25 mouse cellular contexts compared by ENCODE assay signal in the genomic region with DNA sequence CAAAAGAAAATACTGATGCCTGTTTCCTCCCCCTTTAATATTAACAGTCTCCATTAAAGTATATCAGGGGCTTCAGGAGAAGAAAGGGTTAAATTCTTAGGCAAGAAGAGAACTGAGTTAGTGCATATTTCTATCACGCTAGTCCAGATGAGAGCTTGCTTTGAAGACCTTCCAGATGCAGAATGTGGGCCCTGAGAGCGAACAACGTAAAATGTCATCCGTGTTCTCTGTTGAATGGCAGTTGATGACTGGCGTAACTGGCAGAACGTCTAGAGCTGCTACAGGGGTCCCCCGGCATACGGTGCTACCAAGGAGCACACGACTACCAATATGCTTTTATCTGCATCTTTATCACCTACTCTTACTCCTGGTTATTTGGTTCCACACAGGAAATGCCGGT.
DNase-seq lines count a peak whose midpoint lies in the region; ATAC-seq and TF ChIP-seq lines count a peak whose summit lies in the region.
"Had no signal": no experiment of that assay in that cellular context is flagged by ENCODE, and none has a peak within 500 bp of the region (broad histone marks: within the 10 kb centered on the region; RNA-seq: fewer than 3 reads in every experiment).

No protein-coding gene starts in this region.

- no peak for ATAC-seq in heart, embryonic 14.5 days (ENCODE audit: insufficient number of reproducible peaks, insufficient read depth, low FRiP score, low read depth)
- ATAC-seq in lung, embryonic 14.5 days (ENCODE audit: insufficient read depth), result peak; percentile 52; the same call in 1 of the 2 replicates
- no peak for ATAC-seq in lung, postnatal 0 days
- ATAC-seq: activated CD4-positive, CD25-positive, alpha-beta regulatory T cell, adult 4 months; forebrain, embryonic 15.5 days had no signal

- no peak for TF ChIP-seq POLR2A in lung, adult 2 months (IDR thresholded peaks at IDR 0.05; ENCODE audit: borderline replicate concordance, extremely low read depth, low read depth, low read length)

- peak; percentile 28 for DNase-seq in heart, adult 11 months
- no peak for DNase-seq in heart, adult 8-10 months (ENCODE audit: low spot score)
- no peak for DNase-seq in heart, postnatal 25 days (ENCODE audit: low spot score)
- peak; percentile 61 for DNase-seq in lung, embryonic 14.5 days
- no peak for DNase-seq in lung, adult 18-20 months
- peak; percentile 21 for DNase-seq in lung, postnatal 0 days (ENCODE audit: low spot score)
- no peak for DNase-seq in lung, adult 2 months
- DNase-seq: adrenal gland, adult 8-10 months; adrenal gland, postnatal 25 days; cerebellum, adult 11-12 months; cerebellum, adult 8-10 months; cerebellum, postnatal 10 days; cerebellum, postnatal 36 days; embryo, embryonic 11 days; gastrocnemius, postnatal 25 days had no signal

- no peak for TF ChIP-seq EP300 in lung, postnatal 0 days (IDR thresholded peaks at IDR 0.05)

- no peak for TF ChIP-seq CTCF in lung, embryonic 14.5 days (IDR thresholded peaks at IDR 0.05; ENCODE audit: low read depth)
- TF ChIP-seq CTCF in lung, postnatal 0 days (IDR thresholded peaks at IDR 0.05), result no peak
- TF ChIP-seq CTCF in lung, adult 2 months (IDR thresholded peaks at IDR 0.05; ENCODE audit: insufficient read depth, low read length), result no peak

- 65% methylated on average over 10 of the region's 10 CpGs for WGBS in heart, embryonic 14.5 days
- WGBS in lung, embryonic 14.5 days, result 41% methylated on average over 10 of the region's 10 CpGs
- WGBS in lung, postnatal 0 days, result 52% methylated on average over 10 of the region's 10 CpGs
- WGBS in lung, adult 2 months, result 73% methylated on average over 10 of the region's 10 CpGs

- no peak overlapping the region for H3K4me2 ChIP-seq in heart, embryonic 14.5 days (ENCODE audit: low read length)
- H3K4me2 ChIP-seq in lung, embryonic 14.5 days, result peak overlapping the region; percentile 27; the same call in 1 of the 2 replicates
- H3K4me2 ChIP-seq in lung, postnatal 0 days (replicated peaks; ENCODE audit: low read depth, low read length), result no peak overlapping the region
- H3K4me2 ChIP-seq: embryonic facial prominence, embryonic 13.5 days; forebrain, embryonic 12.5 days; forebrain, embryonic 15.5 days; heart, embryonic 13.5 days; hindbrain, embryonic 12.5 days; hindbrain, embryonic 15.5 days had no signal

- H3K27ac ChIP-seq in heart, embryonic 14.5 days (replicated peaks in 1 of 2; ENCODE audit: control insufficient read depth in 1 of 2, insufficient read depth in 1 of 2, low read depth in 2 of 2, low read length in 2 of 2), result no peak overlapping the region
- H3K27ac ChIP-seq in lung, embryonic 14.5 days (ENCODE audit: low read depth), result no peak overlapping the region
- H3K27ac ChIP-seq in lung, postnatal 0 days (ENCODE audit: low read length), result no peak overlapping the region
- H3K27ac ChIP-seq: embryonic facial prominence, embryonic 10.5 days; embryonic facial prominence, embryonic 13.5 days; forebrain, embryonic 12.5 days; forebrain, embryonic 15.5 days; heart, embryonic 13.5 days; hindbrain, embryonic 12.5 days; hindbrain, embryonic 15.5 days had no signal

- H3K36me3 ChIP-seq in heart, embryonic 14.5 days (ENCODE audit: control insufficient read depth, insufficient read depth, low read length), result peaks cover 15% of the 10 kb centered on the region
- peaks cover 21% of the 10 kb centered on the region for H3K36me3 ChIP-seq in lung, embryonic 14.5 days (ENCODE audit: insufficient read depth)
- H3K36me3 ChIP-seq in lung, postnatal 0 days (ENCODE audit: insufficient read depth, low read length), result peaks cover 1% of the 10 kb centered on the region

- 0 out of 2 replicates have a peak overlapping the region, but pooled peaks have one; percentile 17 for H3K9ac ChIP-seq in heart, embryonic 14.5 days (ENCODE audit: low read length)
- H3K9ac ChIP-seq in lung, embryonic 14.5 days, result no peak overlapping the region
- H3K9ac ChIP-seq in lung, postnatal 0 days (replicated peaks; ENCODE audit: low read depth), result no peak overlapping the region
- H3K9ac ChIP-seq: embryonic facial prominence, embryonic 13.5 days; forebrain, embryonic 12.5 days; forebrain, embryonic 15.5 days; heart, embryonic 13.5 days; hindbrain, embryonic 12.5 days; hindbrain, embryonic 15.5 days had no signal

- no peaks in the 10 kb centered on the region for H3K9me3 ChIP-seq in heart, embryonic 14.5 days (ENCODE audit: control insufficient read depth, low read length)
- no peaks in the 10 kb centered on the region for H3K9me3 ChIP-seq in lung, embryonic 14.5 days (ENCODE audit: low read depth, low read length)
- no peaks in the 10 kb centered on the region for H3K9me3 ChIP-seq in lung, postnatal 0 days (ENCODE audit: low read length)
- H3K9me3 ChIP-seq: embryonic facial prominence, embryonic 10.5 days; embryonic facial prominence, embryonic 13.5 days; forebrain, embryonic 12.5 days; forebrain, embryonic 15.5 days; heart, embryonic 13.5 days; hindbrain, embryonic 12.5 days; hindbrain, embryonic 15.5 days had no signal

- no peak overlapping the region for H3K4me3 ChIP-seq in heart, embryonic 14.5 days (ENCODE audit: control insufficient read depth in 1 of 2, insufficient read depth in 1 of 2, low read depth in 1 of 2, low read length in 2 of 2)
- no peak overlapping the region for H3K4me3 ChIP-seq in lung, embryonic 14.5 days (ENCODE audit: low read depth, low read length)
- no peak overlapping the region for H3K4me3 ChIP-seq in lung, postnatal 0 days (ENCODE audit: low read depth, low read length)
- no peak overlapping the region for H3K4me3 ChIP-seq in lung, adult 2 months (replicated peaks; ENCODE audit: extremely low read depth, low read depth, low read length)
- H3K4me3 ChIP-seq: embryonic facial prominence, embryonic 10.5 days; embryonic facial prominence, embryonic 13.5 days; erythroblast, embryonic 14.5 days; forebrain, embryonic 12.5 days; forebrain, embryonic 15.5 days; heart, embryonic 13.5 days; hindbrain, embryonic 12.5 days; hindbrain, embryonic 15.5 days had no signal

- H3K27me3 ChIP-seq in heart, embryonic 14.5 days (ENCODE audit: control insufficient read depth, insufficient read depth, low read length), result no peaks in the 10 kb centered on the region
- H3K27me3 ChIP-seq in lung, embryonic 14.5 days (ENCODE audit: insufficient read depth, low read length), result no peaks in the 10 kb centered on the region
- no peaks in the 10 kb centered on the region for H3K27me3 ChIP-seq in lung, postnatal 0 days (replicated peaks; ENCODE audit: insufficient read depth, low read length)
- H3K27me3 ChIP-seq: embryonic facial prominence, embryonic 13.5 days; forebrain, embryonic 12.5 days; forebrain, embryonic 15.5 days; heart, embryonic 13.5 days; hindbrain, embryonic 12.5 days; hindbrain, embryonic 15.5 days had no signal

- H3K4me1 ChIP-seq in heart, embryonic 14.5 days (ENCODE audit: control insufficient read depth in 2 of 2, insufficient read depth in 2 of 2, low read length in 2 of 2), result peaks cover 2 to 11% of the 10 kb centered on the region in 2 experiments; a peak in 3 of 4 replicates
- peaks cover 10% of the 10 kb centered on the region; the same call in 1 of the 2 replicates for H3K4me1 ChIP-seq in lung, embryonic 14.5 days (ENCODE audit: insufficient read depth)
- peaks cover 10% of the 10 kb centered on the region; the same call in 1 of the 2 replicates for H3K4me1 ChIP-seq in lung, postnatal 0 days (ENCODE audit: insufficient read depth, low read depth, low read length)
- no peaks in the 10 kb centered on the region for H3K4me1 ChIP-seq in lung, adult 2 months (ENCODE audit: control insufficient read depth, insufficient read depth, low read length)
- H3K4me1 ChIP-seq: forebrain, embryonic 12.5 days; forebrain, embryonic 15.5 days; hindbrain, embryonic 12.5 days; hindbrain, embryonic 15.5 days had no signal

- intact Hi-C loops in heart, postnatal 25 days (cut with DNase I), result no loop called here

Comparison
In these comparisons a context has a peak if more than half of its experiments do, and no peak if none do; other contexts are left out.
1. DNase-seq: peak in heart, adult 11 months (single experiment), lung, embryonic 14.5 days (single experiment) and lung, postnatal 0 days (single experiment); none in heart, adult 8-10 months (single experiment), heart, postnatal 25 days (single experiment), lung, adult 18-20 months (0 of 2) and lung, adult 2 months (single experiment).